Mouse (Mus musculus) hindbrain, embryonic 10.5 days (tissue): ENCODE measurements around the gene Ppp2r2c. TPM values are rescaled to one million over a fixed set of nuclear protein-coding genes. Genes with fewer than 3 reads are reported as not detected.

Experiments used
- polyA plus RNA-seq: library from polyadenylated mRNA; unstranded; fragments of >200 nt; fragmentation: Nextera tagmentation; extraction: Ambion mirVana; gene quantifications from 2 replicates; pipeline ENCODE4 v1.2.1, GENCODE M21; 2016

Ppp2r2c gene
- polyA plus RNA-seq, 1 experiment from 2014 or later = 1.1 TPM

Other genes starting within 250 kb of the Ppp2r2c start
- 25.9 and 28.2 TPM in 2 replicates for gene D5Ertd579e, start 172.5 kb upstream of the Ppp2r2c start, polyA plus RNA-seq
- 23.1 and 23.5 TPM in 2 replicates for gene Bloc1s4, start 119.9 kb upstream of the Ppp2r2c start, polyA plus RNA-seq
- 423 and 451 TPM in 2 replicates for gene Mrfap1, start 71.7 kb upstream of the Ppp2r2c start, polyA plus RNA-seq
- gene Man2b2, start 37.9 kb upstream of the Ppp2r2c start, polyA plus RNA-seq = 16.6 and 17.7 TPM in 2 replicates
- gene Wfs1, start 120.7 kb downstream of the Ppp2r2c start, polyA plus RNA-seq = 8.4 and 9.2 TPM in 2 replicates
- gene Gm1043, start 216.9 kb downstream of the Ppp2r2c start, polyA plus RNA-seq = 0.08 TPM in 1 of 2 replicates, not detected in the other